Mouse (Mus musculus): ENCODE measurements around the gene Ston2. TPM values are rescaled to one million over a fixed set of nuclear protein-coding genes. Genes with fewer than 3 reads are reported as not detected.
"Not testable (repeated sequence)": the region's sequence is repeated elsewhere in the genome, so short reads cannot be mapped to it uniquely, and the experiment has no call there.

Gene Ston2
- total RNA-seq, 2 experiments from 2014 or later, result 27.8 to 34.7 TPM

GRCm38 (mm10) chr12:91793266-91793665, 5.1 kb upstream of the Ston2 start:
- DNase-seq (ENCODE audit: extremely low spot score in 1 of 2, low spot score in 1 of 2), result no peak

GRCm38 (mm10) chr12:91791822-91792221, 3.6 kb upstream of the Ston2 start:
- DNase-seq (ENCODE audit: extremely low spot score in 1 of 2, low spot score in 1 of 2), result no peak

DNA sequence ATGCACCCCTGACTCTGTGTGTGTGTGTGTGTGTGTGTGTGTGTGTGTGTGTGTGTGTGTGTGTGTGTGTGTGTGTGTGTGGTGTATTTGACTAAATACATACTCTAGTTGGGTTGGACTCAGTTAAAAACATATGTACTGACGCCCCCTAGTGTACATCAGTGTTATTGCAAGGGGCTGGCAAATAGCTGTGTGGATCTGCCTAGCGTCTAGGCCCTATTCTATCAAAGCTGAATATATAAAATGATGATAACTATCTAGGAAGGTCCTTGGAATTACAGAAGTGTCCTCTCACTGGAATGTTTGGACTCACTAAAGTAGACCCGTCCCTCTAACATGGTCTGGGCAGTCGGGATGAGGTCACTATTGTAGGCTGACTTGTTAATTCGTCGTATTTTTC, 1.6 kb upstream of the Ston2 start:
- peak; percentile 50 to 68 for DNase-seq (ENCODE audit: extremely low spot score in 1 of 2, low spot score in 1 of 2)

- not testable (repeated sequence) for DNase-seq (ENCODE audit: extremely low spot score in 1 of 2, low spot score in 1 of 2)
Measured at GRCm38 (mm10) chr12:91788446-91788845, 259 bp upstream of the Ston2 start.

DNA sequence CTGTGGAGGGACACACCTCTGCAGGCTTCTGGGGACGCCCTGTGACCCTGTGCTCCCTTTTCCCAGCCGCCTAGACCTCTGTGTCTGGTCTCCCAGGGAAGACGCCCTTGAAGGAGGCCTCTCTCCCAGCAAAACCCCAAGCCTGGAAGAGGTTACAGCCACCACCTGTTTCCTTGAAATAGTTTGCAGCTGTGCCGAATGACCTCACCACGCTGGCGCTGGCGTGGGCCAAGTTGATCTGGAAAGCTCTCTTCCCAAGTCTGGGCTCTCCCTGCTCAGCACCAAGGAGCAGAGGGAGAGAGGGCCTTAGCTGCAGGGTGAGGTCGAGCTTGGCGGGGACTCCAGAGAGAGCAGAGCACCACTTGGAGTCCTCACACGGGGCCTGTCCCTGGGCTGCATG, 1.8 kb downstream of the Ston2 start:
- DNase-seq (ENCODE audit: extremely low spot score in 1 of 2, low spot score in 1 of 2), result no peak

DNA sequence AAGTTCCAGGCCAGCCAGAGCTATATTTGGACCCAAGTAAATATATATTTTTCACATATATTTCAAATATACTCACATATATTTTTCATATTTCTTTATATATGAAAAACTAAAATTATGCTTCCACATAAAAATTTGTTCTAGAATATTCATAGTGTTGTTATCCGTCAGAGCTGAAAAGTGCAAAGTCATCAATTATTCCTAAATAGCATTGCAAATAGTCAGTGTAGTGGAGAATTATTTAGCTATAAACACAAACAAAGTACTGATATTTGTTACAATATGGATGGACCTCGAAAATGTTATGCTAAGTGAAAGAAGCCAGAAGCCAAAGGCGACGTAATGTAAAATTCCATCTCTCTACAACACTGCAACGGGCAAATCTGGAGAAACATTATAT, 6.8 kb downstream of the Ston2 start:
- no peak for DNase-seq (ENCODE audit: extremely low spot score in 1 of 2, low spot score in 1 of 2)

DNA sequence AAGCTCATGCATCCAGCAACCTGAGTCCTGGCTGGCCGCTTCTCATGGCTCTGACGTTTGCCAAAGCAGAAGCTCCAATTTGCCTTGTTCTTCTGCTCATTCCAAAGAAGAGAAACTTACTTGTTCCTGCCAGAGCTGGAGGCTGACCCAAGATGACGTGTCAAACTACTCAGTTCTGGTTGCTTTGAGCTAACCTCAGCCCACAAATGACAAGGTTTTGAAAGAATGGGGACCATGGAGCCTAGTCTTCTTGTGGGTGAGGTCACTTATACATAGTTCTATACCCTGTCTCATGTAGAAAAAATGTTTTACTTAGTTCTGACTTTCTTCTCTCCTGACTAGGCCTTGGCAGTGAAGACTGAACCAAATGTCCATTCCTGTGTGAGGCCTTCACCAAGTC, 7.7 kb downstream of the Ston2 start:
- no peak for DNase-seq (ENCODE audit: extremely low spot score in 1 of 2, low spot score in 1 of 2)

DNA sequence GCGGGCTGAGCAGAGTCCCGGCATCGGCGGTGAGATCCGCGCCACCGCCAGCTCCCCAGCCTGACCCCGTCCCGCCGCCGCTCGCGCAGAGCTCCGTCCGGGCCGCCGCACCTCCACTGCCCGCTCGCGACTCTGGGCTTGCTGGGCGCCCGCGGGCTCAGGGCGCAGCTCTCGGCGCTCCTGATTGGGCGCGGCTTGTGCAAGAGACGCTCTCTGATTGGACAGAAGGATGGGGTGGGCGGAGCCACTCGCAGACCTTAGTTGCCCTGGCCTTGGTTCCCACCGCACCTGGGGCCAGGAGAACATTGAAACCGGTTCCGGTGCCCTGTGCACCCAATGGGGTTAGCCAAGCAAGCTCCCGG, 9.2 kb downstream of the Ston2 start:
- DNase-seq (ENCODE audit: extremely low spot score in 1 of 2, low spot score in 1 of 2), result peak; percentile 64 to 76

- DNase-seq (ENCODE audit: extremely low spot score in 1 of 2, low spot score in 1 of 2), result peak; percentile 47 to 58
Measured at GRCm38 (mm10) chr12:91778211-91779003, 9.8 kb downstream of the Ston2 start.

GRCm38 (mm10) chr12:91776342-91776741, 11.8 kb downstream of the Ston2 start:
- DNase-seq (ENCODE audit: extremely low spot score in 1 of 2, low spot score in 1 of 2), result no peak

DNA sequence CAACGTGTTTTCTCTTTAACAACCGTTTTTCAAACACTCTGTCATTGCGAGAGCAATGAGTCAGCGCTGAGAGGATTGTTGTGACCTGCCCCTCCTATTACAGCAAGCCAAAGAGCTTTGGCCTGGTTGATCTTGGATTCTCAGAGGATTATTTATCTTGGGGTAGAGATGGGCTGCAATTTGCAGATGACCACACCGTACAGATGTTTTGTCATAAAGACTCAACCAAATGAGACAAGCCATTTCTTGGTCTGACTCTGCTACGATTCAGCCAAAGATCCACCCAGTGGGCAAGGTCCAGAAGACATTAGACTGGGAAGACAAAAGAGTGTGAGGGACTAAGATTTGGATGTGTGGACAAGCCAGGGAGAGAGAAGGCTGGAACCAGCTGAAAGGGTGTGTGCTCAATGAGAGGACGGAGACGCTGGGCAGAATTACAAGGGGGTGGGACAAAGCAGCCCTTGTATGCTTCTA, 13.3 kb downstream of the Ston2 start:
- DNase-seq (ENCODE audit: extremely low spot score in 1 of 2, low spot score in 1 of 2), result no peak

DNA sequence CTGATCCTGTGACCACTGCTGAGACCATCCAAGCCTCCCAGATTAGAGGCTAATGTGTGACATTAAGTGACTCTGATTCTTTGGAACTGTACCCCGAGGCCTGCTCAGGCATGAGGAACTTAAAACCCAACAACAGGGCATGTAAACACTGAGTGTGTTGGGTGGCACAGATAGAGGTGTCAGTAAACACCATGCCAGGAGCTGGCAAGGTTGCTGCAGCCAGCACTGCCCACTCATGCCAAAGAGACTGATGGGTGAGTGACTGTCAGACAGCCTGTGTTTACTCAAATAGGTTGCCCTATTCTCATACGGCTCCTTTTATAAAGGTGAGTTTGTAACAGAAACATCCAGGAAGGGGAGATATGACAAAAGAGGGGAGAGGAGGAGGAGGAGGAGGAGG, 19.3 kb downstream of the Ston2 start:
- no peak for DNase-seq (ENCODE audit: extremely low spot score in 1 of 2, low spot score in 1 of 2)

DNA sequence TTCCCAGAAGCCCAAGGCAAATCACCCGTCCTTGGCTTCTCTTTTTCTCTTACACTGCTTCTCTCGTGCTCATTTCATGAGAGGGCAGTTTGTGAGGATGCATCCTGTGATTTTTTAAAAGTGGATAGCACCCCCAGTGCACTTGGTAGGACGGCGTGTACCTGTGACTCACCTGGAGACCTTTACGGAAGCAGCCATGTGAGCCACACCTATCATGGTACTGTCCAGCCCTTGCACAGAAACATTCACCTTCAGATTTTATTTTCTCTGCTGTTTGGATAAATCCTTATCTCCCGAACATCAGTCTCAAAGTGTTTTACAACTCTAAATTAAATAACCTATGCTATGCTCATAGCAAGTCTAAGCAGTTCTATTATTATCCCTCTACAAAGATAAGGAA, 20.0 kb downstream of the Ston2 start:
- DNase-seq (ENCODE audit: extremely low spot score in 1 of 2, low spot score in 1 of 2), result no peak

- DNase-seq (ENCODE audit: extremely low spot score in 1 of 2, low spot score in 1 of 2), result no peak
Measured at GRCm38 (mm10) chr12:91766338-91767107, 21.7 kb downstream of the Ston2 start.

- DNase-seq (ENCODE audit: extremely low spot score in 1 of 2, low spot score in 1 of 2), result no peak
Measured at GRCm38 (mm10) chr12:91765504-91765903, 22.7 kb downstream of the Ston2 start.

- DNase-seq (ENCODE audit: extremely low spot score in 1 of 2, low spot score in 1 of 2), result no peak
Measured at GRCm38 (mm10) chr12:91765054-91765453, 23.1 kb downstream of the Ston2 start.

DNA sequence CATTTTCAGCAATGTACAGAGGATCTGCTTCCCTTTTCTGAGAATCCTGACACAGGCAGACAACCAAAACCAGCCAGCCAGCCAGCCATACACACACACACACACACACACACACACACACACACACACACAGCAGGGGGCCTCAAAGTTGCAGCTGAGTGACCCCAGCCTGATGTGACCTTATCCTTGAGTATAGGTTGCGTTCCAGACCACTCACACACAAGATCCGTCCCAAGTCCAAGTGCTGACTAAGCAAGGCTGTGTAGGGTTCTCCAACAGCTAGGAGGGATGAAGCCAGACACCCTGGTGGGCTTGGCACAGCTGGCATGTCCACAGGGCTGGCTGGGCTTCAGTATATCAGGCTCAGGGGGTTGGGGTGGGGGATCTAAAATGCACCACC, 23.7 kb downstream of the Ston2 start:
- DNase-seq (ENCODE audit: extremely low spot score in 1 of 2, low spot score in 1 of 2), result no peak

DNA sequence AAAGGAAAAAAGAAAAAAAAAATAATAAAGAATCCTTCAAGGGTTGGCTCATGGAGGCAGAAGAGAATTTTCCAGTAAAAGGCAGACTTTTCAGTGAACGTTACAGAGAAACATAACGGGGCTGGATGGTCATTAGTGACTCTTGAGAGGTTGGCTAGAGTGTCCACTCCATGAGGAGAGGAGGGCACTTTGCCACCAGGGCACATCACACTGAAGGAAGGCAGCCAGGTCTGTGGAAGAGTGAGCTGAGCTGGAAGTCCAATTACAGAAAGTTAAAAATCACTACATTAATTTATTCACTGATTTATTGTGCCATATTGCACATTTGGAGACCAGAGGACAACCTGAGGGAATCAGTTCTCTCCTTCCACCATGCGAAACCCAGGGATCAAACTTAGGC, 28.4 kb downstream of the Ston2 start:
- DNase-seq (ENCODE audit: extremely low spot score in 1 of 2, low spot score in 1 of 2), result no peak

GRCm38 (mm10) chr12:91757854-91758562, 30.2 kb downstream of the Ston2 start:
- no peak for DNase-seq (ENCODE audit: extremely low spot score in 1 of 2, low spot score in 1 of 2)

DNA sequence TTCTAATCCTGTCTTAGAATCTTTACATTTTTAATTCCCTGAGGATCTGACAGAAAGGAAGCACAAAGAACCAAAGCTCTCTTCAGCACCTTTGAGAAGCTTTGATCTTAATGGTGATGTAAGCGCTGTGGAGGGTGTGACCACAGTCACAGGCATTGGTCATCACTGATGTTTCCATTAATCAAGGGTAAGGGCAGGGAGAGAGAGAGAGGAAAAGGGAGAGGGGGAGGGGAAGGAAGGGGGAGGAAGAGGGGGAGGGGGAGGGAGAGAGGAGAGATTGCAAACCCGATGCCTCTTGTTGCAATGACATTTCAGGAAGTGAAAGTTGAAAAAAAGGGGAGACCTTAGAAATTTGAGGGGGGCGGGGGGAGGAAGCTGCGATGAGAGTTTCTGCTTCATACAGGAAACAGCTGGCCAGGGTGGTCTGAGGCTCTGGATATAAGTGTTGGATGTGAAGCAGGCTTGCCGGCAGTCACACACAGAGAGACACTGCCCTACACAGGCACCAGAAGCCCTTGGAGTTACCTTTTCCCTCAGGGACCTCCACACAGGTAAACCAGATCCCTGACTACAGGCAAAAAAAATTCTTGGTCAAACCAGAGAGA, 31.5 kb downstream of the Ston2 start:
- no peak for DNase-seq (ENCODE audit: extremely low spot score in 1 of 2, low spot score in 1 of 2)

DNA sequence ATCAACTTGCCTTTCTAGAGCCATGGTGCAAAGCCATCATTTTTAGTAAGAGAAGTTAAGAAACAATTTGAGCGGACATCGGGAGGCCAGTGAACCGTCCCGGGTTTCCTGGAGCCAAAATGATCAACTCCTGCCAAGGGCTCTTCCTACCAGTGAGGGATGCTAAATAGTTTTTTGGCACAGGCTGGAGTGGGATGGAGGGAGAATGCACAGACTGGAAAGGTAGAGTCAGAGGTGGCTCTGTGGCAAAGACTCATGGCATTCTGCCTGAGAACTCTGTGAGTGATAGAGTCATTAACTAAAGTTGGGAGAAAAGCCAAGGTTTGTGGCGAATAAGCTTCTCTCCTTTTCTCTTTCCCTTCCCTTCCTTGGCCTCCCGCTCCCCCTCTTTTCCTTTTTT, 33.6 kb downstream of the Ston2 start:
- no peak for DNase-seq (ENCODE audit: extremely low spot score in 1 of 2, low spot score in 1 of 2)
